Mouse (Mus musculus) bone marrow, adult 2 months (tissue): ENCODE measurements around the gene Cggbp1. TPM values are rescaled to one million over a fixed set of nuclear protein-coding genes. Genes with fewer than 3 reads are reported as not detected.

ENCODE experiments used
- H3K27ac ChIP-seq: fragments of 200-500 bp; 2 replicates; pipeline ENCODE4 v1.5.1; 2012; ENCODE audit warnings: low read depth, mild to moderate bottlenecking, control low read depth, inconsistent platforms, low read length; ENCODE audit not compliant: control insufficient read depth, poor library complexity, insufficient read depth
- H3K4me1 ChIP-seq: fragments of 200-500 bp; 2 replicates; pipeline ENCODE4 v1.6.1; 2011; ENCODE audit warnings: low read length; ENCODE audit not compliant: control insufficient read depth, insufficient read depth
- H3K4me3 ChIP-seq: fragments of 200-500 bp; replicated peaks from 2 replicates; pipeline ENCODE3; 2011; ENCODE audit warnings: mild to moderate bottlenecking, low read depth, low read length, control low read depth; ENCODE audit not compliant: control insufficient read depth
- CTCF ChIP-seq: fragments of 200-500 bp; IDR thresholded peaks from 2 replicates; pipeline ENCODE4 v1.5.1; 2011; ENCODE audit warnings: low read length, control low read depth; ENCODE audit not compliant: control insufficient read depth, insufficient read depth
- POLR2A ChIP-seq: fragments of 200-500 bp; IDR thresholded peaks from 2 replicates; pipeline ENCODE4 v1.6.1; 2011; ENCODE audit warnings: low read depth, mild to moderate bottlenecking, control low read depth, low read length, borderline replicate concordance; ENCODE audit not compliant: control insufficient read depth
- WGBS: fragments of 180-500 bp; shearing (Covaris S2); methylation state at CpG from one replicate; pipeline ENCODE4 v1.1.7; 2018; 5-methylcytosine and 5-hydroxymethylcytosine counted together
- polyA plus RNA-seq: library from polyadenylated mRNA; stranded (reverse); fragments of >200 nt; gene quantifications from 2 replicates; pipeline ENCODE4 v1.2.4, GENCODE M21; 2011; ENCODE audit warnings: low replicate concordance; ENCODE audit not compliant: missing spikeins, insufficient read depth, insufficient read length

The Cggbp1 gene
- polyA plus RNA-seq, 1 experiment, result 39.3 TPM

- Histone ChIP-seq H3K27ac (no peak overlapping the region), H3K4me3 (no peak overlapping the region), H3K4me1 (peaks cover 2% of the 10 kb centered on the region)
- WGBS, result 78% methylated on average over 3 of the region's 3 CpGs
- TF ChIP-seq POLR2A, result no peak
- no peak for TF ChIP-seq CTCF
Observed at GRCm38 (mm10) chr16:64878611-64879132, 26.9 kb downstream of the Cggbp1 start.

- TF ChIP-seq POLR2A, result no peak
- no peak for TF ChIP-seq CTCF
- 3% methylated on average over 5 of the region's 5 CpGs for WGBS
Observed at GRCm38 (mm10) chr16:64879735-64880134, 27.9 kb downstream of the Cggbp1 start.

GRCm38 (mm10) chr16:64880986-64881385 is 29.2 kb downstream of the Cggbp1 start:
- TF ChIP-seq POLR2A, result no peak
- no peak for TF ChIP-seq CTCF
- no peak overlapping the region for H3K27ac ChIP-seq
- no peak overlapping the region for H3K4me3 ChIP-seq
- 65% methylated on average over 3 of the region's 3 CpGs for WGBS
- peaks cover 4% of the 10 kb centered on the region for H3K4me1 ChIP-seq

More at GRCm38 (mm10) chr16:64879735-64880134, 27.9 kb downstream of the Cggbp1 start:
- Histone ChIP-seq H3K27ac (no peak overlapping the region), H3K4me3 (no peak overlapping the region), H3K4me1 (peaks cover 4% of the 10 kb centered on the region)

GRCm38 (mm10) chr16:64881442-64881841 is 29.6 kb downstream of the Cggbp1 start:
- WGBS, result 54% methylated on average over 2 of the region's 2 CpGs
- Histone ChIP-seq H3K4me1 (peaks cover 4% of the 10 kb centered on the region), H3K27ac (no peak overlapping the region), H3K4me3 (no peak overlapping the region)
- TF ChIP-seq POLR2A (no peak), CTCF (no peak)

GRCm38 (mm10) chr16:64883896-64884295 is 32.1 kb downstream of the Cggbp1 start:
- Histone ChIP-seq H3K4me1 (peaks cover 2% of the 10 kb centered on the region; the same call in 1 of the 2 replicates), H3K27ac (no peak overlapping the region; the same call in 1 of the 2 replicates), H3K4me3 (no peak overlapping the region)
- WGBS, result 23% methylated on average over 5 of the region's 5 CpGs
- no peak for TF ChIP-seq POLR2A
- TF ChIP-seq CTCF, result no peak

GRCm38 (mm10) chr16:64884420-64884838 is 32.6 kb downstream of the Cggbp1 start:
- 4% methylated on average over 3 of the region's 3 CpGs for WGBS
- TF ChIP-seq POLR2A (no peak), CTCF (no peak)
- peaks cover 2% of the 10 kb centered on the region; the same call in 1 of the 2 replicates for H3K4me1 ChIP-seq
- no peak overlapping the region for H3K27ac ChIP-seq
- H3K4me3 ChIP-seq, result no peak overlapping the region

- WGBS, result 55% methylated on average over 3 of the region's 3 CpGs
- Histone ChIP-seq H3K4me1 (peaks cover 2% of the 10 kb centered on the region; the same call in 1 of the 2 replicates), H3K4me3 (no peak overlapping the region), H3K27ac (no peak overlapping the region)
- no peak for TF ChIP-seq CTCF
- TF ChIP-seq POLR2A, result no peak
Observed at GRCm38 (mm10) chr16:64885142-64885541, 33.3 kb downstream of the Cggbp1 start.

- H3K4me1 ChIP-seq, result peaks cover 2% of the 10 kb centered on the region; the same call in 1 of the 2 replicates
- 43% methylated on average over 4 of the region's 4 CpGs for WGBS
- TF ChIP-seq CTCF (no peak), POLR2A (no peak)
- no peak overlapping the region for H3K4me3 ChIP-seq
- H3K27ac ChIP-seq, result no peak overlapping the region
Observed at GRCm38 (mm10) chr16:64885547-64885946, 33.8 kb downstream of the Cggbp1 start.
